Mouse (Mus musculus) MEL (cell line): ENCODE results near the gene Tmem170. TPM values are rescaled to one million over a fixed set of nuclear protein-coding genes. Genes with fewer than 3 reads are reported as not detected.

ENCODE experiments used
- DNase-seq: peaks from one replicate; pipeline ENCODE4 v3.0.0; 2011; ENCODE audit warnings: low read depth, low spot score
- H3K27ac ChIP-seq: 2 replicates; pipeline ENCODE4 v1.5.1; 2012; ENCODE audit warnings: low read depth, mild to moderate bottlenecking, control low read depth, low read length, moderate library complexity; ENCODE audit not compliant: control insufficient read depth
- H3K27me3 ChIP-seq, 2 experiments: fragments of 150-350 bp in 1 of 2; sonication (generic) in 1 of 2; 2 replicates each; pipeline ENCODE4 v1.6.1; 2012; ENCODE audit warnings: low read length in 2 of 2, mild to moderate bottlenecking in 2 of 2, improper control_type of control experiment in 1 of 2, moderate library complexity in 1 of 2; ENCODE audit not compliant: insufficient read depth in 2 of 2, control insufficient read depth in 1 of 2
- H3K36me3 ChIP-seq, 2 experiments: 2 replicates each; pipeline ENCODE4 v1.6.1; 2012 to 2014; ENCODE audit warnings: low read length in 2 of 2, improper control_type of control experiment in 1 of 2, inconsistent platforms in 1 of 2, mild to moderate bottlenecking in 1 of 2; ENCODE audit not compliant: insufficient read depth in 2 of 2, control insufficient read depth in 1 of 2
- H3K4me1 ChIP-seq, 2 experiments: fragments of 150-350 bp in 1 of 2; sonication (generic) in 1 of 2; 2 replicates each; pipeline ENCODE4 v1.6.1; 2012; ENCODE audit warnings: low read length in 2 of 2, improper control_type of control experiment in 1 of 2, mild to moderate bottlenecking in 1 of 2; ENCODE audit not compliant: insufficient read depth in 2 of 2, control insufficient read depth in 1 of 2
- H3K4me3 ChIP-seq, 2 experiments: fragments of 150-350 bp in 1 of 2; sonication (generic) in 1 of 2; 2 replicates each; pipeline ENCODE4 v1.5.1; 2012; ENCODE audit warnings: low read depth in 2 of 2, low read length in 2 of 2, mild to moderate bottlenecking in 2 of 2, moderate library complexity in 2 of 2, control low read depth in 1 of 2, improper control_type of control experiment in 1 of 2; ENCODE audit not compliant: control insufficient read depth in 1 of 2, insufficient read depth in 1 of 2
- H3K79me2 ChIP-seq: 2 replicates; pipeline ENCODE4 v1.6.1; 2012; ENCODE audit warnings: mild to moderate bottlenecking, low read length, moderate library complexity; ENCODE audit not compliant: control insufficient read depth, poor library complexity, insufficient read depth
- H3K9ac ChIP-seq: 2 replicates; pipeline ENCODE4 v1.6.1; 2012; ENCODE audit warnings: low read depth, mild to moderate bottlenecking, control low read depth, low read length, moderate library complexity; ENCODE audit not compliant: control insufficient read depth, poor library complexity, severe bottlenecking
- H3K9me3 ChIP-seq: fragments of 150-350 bp; sonication (generic); replicated peaks from 2 replicates; pipeline ENCODE4 v1.6.1; 2012; ENCODE audit warnings: mild to moderate bottlenecking, low read length, improper control_type of control experiment, moderate library complexity; ENCODE audit not compliant: insufficient read depth
- BHLHE40 ChIP-seq: IDR thresholded peaks from 2 replicates; pipeline ENCODE4 v1.6.1; 2012; ENCODE audit warnings: low read depth, mild to moderate bottlenecking, inconsistent platforms, low read length, improper control_type of control experiment, borderline replicate concordance
- CHD2 ChIP-seq: IDR thresholded peaks from 2 replicates; pipeline ENCODE4 v1.6.1; 2011; ENCODE audit warnings: low read length, improper control_type of control experiment
- CTCF ChIP-seq, 3 experiments: IDR thresholded peaks in 2 of 3; conservative IDR thresholded peaks in 1 of 3; 2 replicates each; pipeline ENCODE4 v1.5.1; 2011 to 2012; ENCODE audit warnings: low read length in 3 of 3, low read depth in 2 of 3, mild to moderate bottlenecking in 2 of 3, improper control_type of control experiment in 1 of 3, inconsistent platforms in 1 of 3, mixed read lengths in 1 of 3, moderate library complexity in 1 of 3; ENCODE audit not compliant: control insufficient read depth in 1 of 3, insufficient read depth in 1 of 3, poor library complexity in 1 of 3, severe bottlenecking in 1 of 3
- ETS1 ChIP-seq: IDR thresholded peaks from 2 replicates; pipeline ENCODE4 v1.6.1; 2012; ENCODE audit warnings: low read depth, mild to moderate bottlenecking, inconsistent platforms, low read length, improper control_type of control experiment, moderate library complexity
- GABPA ChIP-seq: IDR thresholded peaks from 2 replicates; pipeline ENCODE4 v1.6.1; 2012; ENCODE audit warnings: low read depth, mild to moderate bottlenecking, inconsistent platforms, low read length, improper control_type of control experiment, moderate library complexity
- KAT2A ChIP-seq: conservative IDR thresholded peaks from 2 replicates; pipeline ENCODE4 v1.6.1; 2012; ENCODE audit warnings: low read depth, low read length, improper control_type of control experiment, inconsistent platforms
- MAFK ChIP-seq: IDR thresholded peaks from 2 replicates; pipeline ENCODE4 v1.6.1; 2011; ENCODE audit warnings: low read depth, mild to moderate bottlenecking, low read length, improper control_type of control experiment, borderline replicate concordance
- MAX ChIP-seq: IDR thresholded peaks from 2 replicates; pipeline ENCODE4 v1.6.1; 2011; ENCODE audit warnings: low read length, improper control_type of control experiment
- MYB ChIP-seq: IDR thresholded peaks from 2 replicates; pipeline ENCODE4 v1.6.1; 2011; ENCODE audit warnings: mild to moderate bottlenecking, low read depth, low read length, improper control_type of control experiment
- MYC ChIP-seq: IDR thresholded peaks from 2 replicates; pipeline ENCODE4 v1.6.1; 2011; ENCODE audit warnings: low read depth, mild to moderate bottlenecking, low read length, improper control_type of control experiment, moderate library complexity
- NELFE ChIP-seq: IDR thresholded peaks from 2 replicates; pipeline ENCODE4 v1.6.1; 2011; ENCODE audit warnings: low read depth, low read length, improper control_type of control experiment
- POLR2A ChIP-seq, 2 experiments: IDR thresholded peaks; 2 replicates each; pipeline ENCODE4 v1.6.1; 2011 to 2012; ENCODE audit warnings: low read length in 2 of 2, mild to moderate bottlenecking in 2 of 2, control low read depth in 1 of 2, improper control_type of control experiment in 1 of 2, low read depth in 1 of 2, moderate library complexity in 1 of 2; ENCODE audit not compliant: control insufficient read depth in 1 of 2, insufficient read depth in 1 of 2, poor library complexity in 1 of 2
- POLR2AphosphoS5 ChIP-seq: IDR thresholded peaks from 2 replicates; pipeline ENCODE4 v1.6.1; 2012; ENCODE audit warnings: low read depth, borderline replicate concordance, mild to moderate bottlenecking, inconsistent platforms, low read length, moderate library complexity, mixed read lengths
- RAD21 ChIP-seq: IDR thresholded peaks from 2 replicates; pipeline ENCODE4 v1.6.1; 2011; ENCODE audit warnings: mild to moderate bottlenecking, low read depth, low read length, improper control_type of control experiment
- SIN3A ChIP-seq: IDR thresholded peaks from 2 replicates; pipeline ENCODE4 v1.6.1; 2012; ENCODE audit warnings: low read length, improper control_type of control experiment, inconsistent platforms
- TAL1 ChIP-seq: IDR thresholded peaks from 2 replicates; pipeline ENCODE4 v1.6.1; 2012; ENCODE audit warnings: mild to moderate bottlenecking, inconsistent platforms, low read length, moderate library complexity, mixed read lengths
- TCF12 ChIP-seq: IDR thresholded peaks from 2 replicates; pipeline ENCODE4 v1.6.1; 2014; ENCODE audit warnings: low read depth, mild to moderate bottlenecking, inconsistent platforms, low read length, improper control_type of control experiment, moderate library complexity
- USF1 ChIP-seq: IDR thresholded peaks from 2 replicates; pipeline ENCODE4 v1.6.1; 2014; ENCODE audit warnings: low read depth, mild to moderate bottlenecking, inconsistent platforms, low read length, improper control_type of control experiment, moderate library complexity
- USF2 ChIP-seq, 2 experiments: IDR thresholded peaks; 2 replicates each; pipeline ENCODE4 v1.6.1; 2011 to 2012; ENCODE audit warnings: improper control_type of control experiment in 2 of 2, low read length in 2 of 2, borderline replicate concordance in 1 of 2, inconsistent platforms in 1 of 2, low read depth in 1 of 2, mild to moderate bottlenecking in 1 of 2; ENCODE audit not compliant: insufficient read depth in 1 of 2
- ZC3H11A ChIP-seq: IDR thresholded peaks from 2 replicates; pipeline ENCODE4 v1.6.1; 2012; ENCODE audit warnings: low read depth, mild to moderate bottlenecking, inconsistent platforms, low read length, improper control_type of control experiment
- ZMIZ1 ChIP-seq: IDR thresholded peaks from 2 replicates; pipeline ENCODE4 v1.6.1; 2012; ENCODE audit warnings: low read depth, mild to moderate bottlenecking, inconsistent platforms, low read length, improper control_type of control experiment, moderate library complexity
- ZNF384 ChIP-seq: IDR thresholded peaks from 2 replicates; pipeline ENCODE4 v1.6.1; 2012; ENCODE audit warnings: low read depth, mild to moderate bottlenecking, inconsistent platforms, low read length, improper control_type of control experiment
- polyA plus RNA-seq, 2 experiments: library from polyadenylated mRNA; stranded (reverse) in 1 of 2; unstranded in 1 of 2; fragments of >175 nt in 1 of 2; fragments of >200 nt in 1 of 2; gene quantifications; 2 replicates each; pipeline versions ENCODE4 v1.2.1 to v1.2.4; 2012; ENCODE audit warnings: low replicate concordance in 2 of 2, low read depth in 1 of 2; ENCODE audit not compliant: insufficient read length in 2 of 2, insufficient read depth in 1 of 2, missing spikeins in 1 of 2
- total RNA-seq: library from RNA; depleted of rRNA; stranded (reverse); fragments of 300-350 nt; gene quantifications from 2 replicates; pipeline ENCODE4 v1.2.3, GENCODE M21; 2012

Tmem170 gene
- total and polyA plus RNA-seq, 3 experiments, result 2.9 to 4.6 TPM; not detected in 1

- TF ChIP-seq POLR2AphosphoS5 (no peak), POLR2A (IDR thresholded peaks at IDR 0.05; ENCODE audit: control insufficient read depth in 1 of 2, insufficient read depth in 1 of 2, low read depth in 1 of 2, low read length in 2 of 2, poor library complexity in 1 of 2) (no peak), USF1 (no peak), MAX (no peak), RAD21 (no peak), ZMIZ1 (no peak), BHLHE40 (0 out of 2 replicates have a peak, but pooled peaks have one; percentile 22), SIN3A (peak; percentile 51), TAL1 (peak; percentile 69), TCF12 (peak; percentile 66; the same call in 1 of the 2 replicates), NELFE (no peak), CTCF (IDR thresholded peaks at IDR 0.05 in 2 of 3, conservative IDR thresholded peaks at IDR 0.05 in 1 of 3; ENCODE audit: control insufficient read depth in 1 of 3, insufficient read depth in 1 of 3, low read depth in 2 of 3, low read length in 3 of 3, poor library complexity in 1 of 3, severe bottlenecking in 1 of 3) (no peak), KAT2A (no peak), USF2 (IDR thresholded peaks at IDR 0.05; ENCODE audit: borderline replicate concordance in 1 of 2, insufficient read depth in 1 of 2, low read depth in 1 of 2, low read length in 2 of 2) (no peak), GABPA (no peak), MAFK (no peak), ZC3H11A (no peak), MYC (no peak), CHD2 (no peak), MYB (no peak)
Observed at GRCm38 (mm10) chr8:111871278-111871677, 5.3 kb downstream of the Tmem170 start (continued).

GRCm38 (mm10) chr8:111870379-111870778 lies 6.2 kb downstream of the Tmem170 start:
- TF ChIP-seq BHLHE40 (no peak), POLR2AphosphoS5 (no peak), ETS1 (0 out of 2 replicates have a peak, but pooled peaks have one; percentile 15), ZNF384 (peak; percentile 79)
- peaks cover 4 to 17% of the 10 kb centered on the region in 2 experiments; a peak in 3 of 4 replicates for H3K4me1 ChIP-seq
- H3K27me3 ChIP-seq, result no peaks in the 10 kb centered on the region
- peaks cover 0 to 10% of the 10 kb centered on the region in 2 experiments; a peak in 2 of 4 replicates for H3K36me3 ChIP-seq
- DNase-seq, result peak; percentile 64
- H3K4me3 ChIP-seq, result no peak overlapping the region
- H3K9ac ChIP-seq, result no peak overlapping the region
- no peak overlapping the region for H3K27ac ChIP-seq
- H3K79me2 ChIP-seq, result no peaks in the 10 kb centered on the region
- H3K9me3 ChIP-seq, result no peaks in the 10 kb centered on the region
